Mouse (Mus musculus) limb, embryonic 14.5 days (tissue): ENCODE measurements around the gene AI413582. TPM values are rescaled to one million over a fixed set of nuclear protein-coding genes. Genes with fewer than 3 reads are reported as not detected.

ENCODE experiments used
- ATAC-seq: fragments of 200-750 bp; cut with Nextera tagmentation; 2 replicates; pipeline ENCODE4 v1.8.0; 2017; ENCODE audit warnings: low read depth, moderate number of reproducible peaks, moderate TSS enrichment; ENCODE audit not compliant: low FRiP score
- DNase-seq: peaks from one replicate; pipeline ENCODE4 v3.0.0-alpha.2; 2015; ENCODE audit warnings: low spot score
- H3K27ac ChIP-seq: fragments of 300-500 bp; sonication (generic); replicated peaks from 2 replicates; pipeline ENCODE4 v1.5.1; 2014; ENCODE audit warnings: low read depth, mild to moderate bottlenecking, low read length, moderate library complexity, mixed read lengths
- H3K27me3 ChIP-seq: fragments of 300-500 bp; sonication (generic); 2 replicates; pipeline ENCODE4 v1.6.1; 2014; ENCODE audit warnings: low read length, mixed read lengths; ENCODE audit not compliant: control insufficient read depth, insufficient read depth
- H3K36me3 ChIP-seq: fragments of 300-500 bp; sonication (generic); 2 replicates; pipeline ENCODE4 v1.6.1; 2014; ENCODE audit warnings: mild to moderate bottlenecking, low read length, moderate library complexity, mixed read lengths; ENCODE audit not compliant: control insufficient read depth, insufficient read depth
- H3K4me1 ChIP-seq: fragments of 300-500 bp; sonication (generic); 2 replicates; pipeline ENCODE4 v1.6.1; 2014; ENCODE audit warnings: antibody characterized with exemption, low read length, mixed read lengths; ENCODE audit not compliant: control insufficient read depth, insufficient read depth
- H3K4me2 ChIP-seq: fragments of 300-500 bp; sonication (generic); replicated peaks from 2 replicates; pipeline ENCODE4 v1.6.1; 2014; ENCODE audit warnings: low read depth, mild to moderate bottlenecking, low read length, moderate library complexity; ENCODE audit not compliant: severe bottlenecking
- H3K4me3 ChIP-seq: fragments of 300-500 bp; sonication (generic); replicated peaks from 2 replicates; pipeline ENCODE4 v1.5.1; 2014; ENCODE audit warnings: low read length
- H3K9ac ChIP-seq: fragments of 300-500 bp; sonication (generic); 2 replicates; pipeline ENCODE4 v1.6.1; 2014; ENCODE audit warnings: mild to moderate bottlenecking, low read depth, low read length, moderate library complexity; ENCODE audit not compliant: severe bottlenecking
- H3K9me3 ChIP-seq: fragments of 300-500 bp; sonication (generic); 2 replicates; pipeline ENCODE4 v1.6.1; 2016; ENCODE audit warnings: low read length; ENCODE audit not compliant: control insufficient read depth
- POLR2A ChIP-seq: fragments of 200-500 bp; IDR thresholded peaks from 2 replicates; pipeline ENCODE4 v1.8.0; 2012; ENCODE audit warnings: inconsistent platforms, mild to moderate bottlenecking, moderate library complexity, borderline replicate concordance; ENCODE audit not compliant: insufficient read depth, insufficient read length; ENCODE audit errors: extremely low read depth
- WGBS: fragments of 180-500 bp; shearing (Covaris S2); extraction: QIAGEN DNeasy Blood & Tissue Kit; methylation state at CpG from one replicate; pipeline ENCODE4 v1.1.7; 2014; 5-methylcytosine and 5-hydroxymethylcytosine counted together
- polyA plus RNA-seq, 2 experiments: library from polyadenylated mRNA; depleted of rRNA in 1 of 2; stranded (reverse) in 1 of 2; unstranded in 1 of 2; fragments of >200 nt; fragmentation: Nextera tagmentation in 1 of 2; extraction: Ambion mirVana in 1 of 2; gene quantifications; 2 replicates each; pipeline versions ENCODE4 v1.2.1 to v1.2.3; 2012 to 2014

AI413582 gene
- polyA plus RNA-seq, 2 experiments: 24.1 to 31.9 TPM

DNA sequence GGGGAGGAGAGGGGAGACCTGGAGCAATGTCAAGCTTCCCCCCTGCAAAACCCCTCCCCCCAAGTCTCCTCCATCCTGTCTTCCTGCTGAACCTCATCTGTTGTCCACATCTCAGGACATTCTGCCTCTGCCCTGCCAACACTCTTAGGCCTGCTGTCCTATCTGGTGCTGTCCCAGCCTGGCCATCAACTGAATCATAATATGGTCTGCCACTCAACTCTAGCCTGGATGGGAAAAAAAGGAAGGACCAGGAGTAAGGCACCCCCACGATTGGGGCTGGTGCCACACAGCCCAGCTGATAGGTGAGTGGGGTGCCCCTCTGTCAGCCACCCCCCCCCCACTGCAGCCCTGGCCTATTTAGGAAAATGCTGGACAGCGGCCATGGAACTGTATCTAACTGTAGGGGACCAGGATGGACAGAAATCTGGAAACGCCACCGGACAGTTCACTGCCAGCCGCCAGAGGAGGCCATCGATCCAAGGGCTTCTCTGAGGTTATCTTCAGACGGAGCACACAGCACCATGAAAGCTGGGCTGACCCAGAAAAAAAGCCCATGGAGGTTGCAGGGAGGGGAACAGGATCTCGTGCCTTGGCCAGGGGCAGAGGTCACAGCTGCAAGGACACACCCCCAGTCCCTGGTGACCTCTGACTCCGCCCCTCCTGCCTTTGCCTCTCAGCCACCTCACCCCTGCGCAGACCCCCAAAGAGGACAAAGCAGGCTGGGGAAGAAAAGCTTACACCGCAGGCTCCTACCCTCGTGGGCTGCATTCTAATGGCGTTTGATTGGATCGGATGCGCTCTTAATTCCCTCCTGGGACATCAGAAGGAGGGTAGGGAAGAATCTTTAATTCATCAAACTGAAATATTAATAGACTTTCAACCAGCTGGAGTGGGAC, 46.6 kb downstream of the AI413582 start:
- no peaks in the 10 kb centered on the region for H3K9me3 ChIP-seq
- ATAC-seq: no peak
- no peak for TF ChIP-seq POLR2A
- no peaks in the 10 kb centered on the region for H3K4me1 ChIP-seq
- H3K4me2 ChIP-seq: no peak overlapping the region
- 53% methylated on average over 15 of the region's 15 CpGs for whole genome bisulfite sequencing
- H3K27me3 ChIP-seq: peaks cover 44% of the 10 kb centered on the region
- H3K36me3 ChIP-seq: no peaks in the 10 kb centered on the region
- no peak overlapping the region for H3K27ac ChIP-seq
- 0 out of 2 replicates have a peak overlapping the region, but pooled peaks have one; percentile 2 for H3K9ac ChIP-seq
- DNase-seq: no peak
- no peak overlapping the region for H3K4me3 ChIP-seq

DNA sequence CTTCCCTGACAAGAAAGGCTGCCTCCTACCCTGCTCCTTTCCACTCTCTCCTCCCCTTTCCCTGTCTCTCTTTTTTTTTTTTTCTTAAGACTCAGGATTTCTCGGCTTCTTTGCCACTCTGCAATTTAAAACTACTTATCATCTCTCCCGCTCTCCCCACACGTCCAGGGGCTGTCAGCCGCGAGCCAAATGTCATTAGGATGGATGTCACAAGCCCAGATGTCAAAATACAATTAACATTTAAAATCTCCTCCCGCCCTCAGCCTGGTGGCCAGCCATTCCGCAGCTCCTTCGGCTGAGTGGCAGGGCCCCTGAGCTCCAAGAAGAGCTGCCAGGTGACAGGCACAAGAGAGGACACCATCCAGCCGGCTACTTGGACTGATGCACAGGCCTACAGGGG, 47.3 kb downstream of the AI413582 start:
- no peak for TF ChIP-seq POLR2A
- no peak for ATAC-seq
- no peak overlapping the region for H3K4me2 ChIP-seq
- peaks cover 50% of the 10 kb centered on the region for H3K27me3 ChIP-seq
- H3K9me3 ChIP-seq: no peaks in the 10 kb centered on the region
- no peak for DNase-seq
- H3K27ac ChIP-seq: no peak overlapping the region
- WGBS: 26% methylated on average over 9 of the region's 9 CpGs
- 0 out of 2 replicates have a peak overlapping the region, but pooled peaks have one; percentile 2 for H3K9ac ChIP-seq
- H3K4me3 ChIP-seq: no peak overlapping the region
- H3K36me3 ChIP-seq: no peaks in the 10 kb centered on the region
- H3K4me1 ChIP-seq: 0 out of 2 replicates have a peak, but pooled peaks cover 4% of the 10 kb centered on the region

DNA sequence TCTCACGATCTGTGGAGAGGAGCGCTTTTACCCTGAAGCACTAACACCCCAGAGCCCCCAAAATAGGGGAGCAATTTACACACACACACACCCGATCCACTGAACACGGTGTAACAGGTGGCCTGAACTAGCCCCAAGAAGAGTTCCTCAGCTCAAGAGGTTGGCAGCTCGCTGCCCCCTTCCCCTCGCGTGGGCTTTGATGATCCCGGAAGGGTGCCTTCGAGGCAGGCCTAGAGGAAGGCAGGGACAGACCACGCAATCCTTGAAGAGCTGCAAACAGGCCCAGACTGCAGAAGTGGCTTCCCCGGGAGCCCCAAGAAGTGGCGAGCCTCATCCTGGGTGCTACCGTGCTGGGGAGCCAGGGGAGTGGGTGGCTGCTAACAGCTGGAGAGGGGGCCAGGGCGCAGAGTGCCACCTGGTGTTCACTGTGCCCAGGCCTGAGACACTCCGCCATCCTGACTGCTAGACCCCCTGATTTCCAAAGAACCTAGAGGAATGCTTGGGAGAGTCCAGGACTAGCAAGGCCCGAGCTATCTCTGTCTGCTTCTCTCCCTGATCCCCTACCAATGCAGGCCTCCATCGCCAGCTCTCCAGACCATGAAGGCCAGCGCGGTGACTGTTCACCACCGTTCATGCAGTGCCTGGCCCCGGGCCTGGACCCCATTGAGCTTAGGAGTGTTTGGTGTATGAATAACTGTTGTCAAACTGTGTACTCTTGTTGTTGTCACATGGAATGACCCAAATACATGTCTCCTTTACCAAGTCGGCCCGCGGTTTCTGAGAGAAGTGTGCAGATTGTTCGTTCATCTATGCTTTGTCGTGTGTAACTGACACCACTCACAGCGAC, 51.4 kb downstream of the AI413582 start:
- no peak for DNase-seq
- Histone ChIP-seq H3K36me3 (no peaks in the 10 kb centered on the region), H3K4me2 (peak overlapping the region; percentile 99), H3K27ac (no peak overlapping the region), H3K9ac (no peak overlapping the region), H3K4me1 (peaks cover 11% of the 10 kb centered on the region; the same call in 1 of the 2 replicates), H3K4me3 (peak overlapping the region; percentile 55), H3K27me3 (peaks cover 66% of the 10 kb centered on the region), H3K9me3 (no peaks in the 10 kb centered on the region)
- ATAC-seq: no peak
- no peak for TF ChIP-seq POLR2A
- 37% methylated on average over 27 of the region's 27 CpGs for WGBS

Other genes starting within 250 kb of the AI413582 start
- 1.6 and 2.2 TPM in 2 replicates for gene Grm4, start 44.4 kb downstream of the AI413582 start, polyA plus RNA-seq (2012; rRNA removed)
- 0.75 and 1.0 TPM in 2 replicates for gene Grm4, start 44.4 kb downstream of the AI413582 start, polyA plus RNA-seq (2014; fragmentation: Nextera tagmentation; extraction: Ambion mirVana)
- gene Hmga1, start 9.3 kb downstream of the AI413582 start, polyA plus RNA-seq (2012; rRNA removed): 196 and 250 TPM in 2 replicates
- gene Hmga1, start 9.3 kb downstream of the AI413582 start, polyA plus RNA-seq (2014; fragmentation: Nextera tagmentation; extraction: Ambion mirVana): 227 and 235 TPM in 2 replicates
- 116 and 121 TPM in 2 replicates for gene Nudt3, start 57.7 kb upstream of the AI413582 start, polyA plus RNA-seq (2012; rRNA removed)
- 35.7 and 36.8 TPM in 2 replicates for gene Nudt3, start 57.7 kb upstream of the AI413582 start, polyA plus RNA-seq (2014; fragmentation: Nextera tagmentation; extraction: Ambion mirVana)
- gene RPS10-NUDT3, start 69.5 kb upstream of the AI413582 start, polyA plus RNA-seq (2012; rRNA removed): 0.11 TPM in 1 of 2 replicates, not detected in the other
- not detected in 2 replicates for gene RPS10-NUDT3, start 69.5 kb upstream of the AI413582 start, polyA plus RNA-seq (2014; fragmentation: Nextera tagmentation; extraction: Ambion mirVana)
- gene Rps10, start 70.9 kb upstream of the AI413582 start, polyA plus RNA-seq (2012; rRNA removed): 1,839 and 1,928 TPM in 2 replicates
- gene Rps10, start 70.9 kb upstream of the AI413582 start, polyA plus RNA-seq (2014; fragmentation: Nextera tagmentation; extraction: Ambion mirVana): 1,149 and 1,160 TPM in 2 replicates
- gene Pacsin1, start 89.8 kb upstream of the AI413582 start, polyA plus RNA-seq (2012; rRNA removed): 2.4 and 3.3 TPM in 2 replicates
- 3.3 and 4.5 TPM in 2 replicates for gene Pacsin1, start 89.8 kb upstream of the AI413582 start, polyA plus RNA-seq (2014; fragmentation: Nextera tagmentation; extraction: Ambion mirVana)
- 0.52 and 0.67 TPM in 2 replicates for gene Spdef, start 163.2 kb upstream of the AI413582 start, polyA plus RNA-seq (2012; rRNA removed)
- gene Spdef, start 163.2 kb upstream of the AI413582 start, polyA plus RNA-seq (2014; fragmentation: Nextera tagmentation; extraction: Ambion mirVana): 0.39 TPM in 1 of 2 replicates, not detected in the other